Mouse (Mus musculus) bone marrow macrophage, adult 2 months (primary cell): ENCODE measurements at regions not wholly inside any gene's neighbourhood (a gene's known extent, or its start where the extent isn't known, plus 50 kb on each side); places are given as distances from the start of the nearest gene placed in this dataset.

Experiments
- H3K27ac ChIP-seq: 2 replicates; pipeline ENCODE4 v1.5.1; 2012; ENCODE audit warnings: low read depth, low read length; ENCODE audit not compliant: insufficient read depth
- H3K4me1 ChIP-seq: 2 replicates; pipeline ENCODE4 v1.6.1; 2012; ENCODE audit warnings: low read length; ENCODE audit not compliant: control insufficient read depth, insufficient read depth
- H3K4me3 ChIP-seq: 2 replicates; pipeline ENCODE4 v1.5.1; 2012; ENCODE audit warnings: mild to moderate bottlenecking, low read length, moderate library complexity; ENCODE audit not compliant: insufficient read depth
- CTCF ChIP-seq: IDR thresholded peaks from 2 replicates; pipeline ENCODE4 v1.5.1; 2012; ENCODE audit warnings: low read depth, mild to moderate bottlenecking, low read length, moderate library complexity
- POLR2A ChIP-seq: IDR thresholded peaks from 2 replicates; pipeline ENCODE4 v1.6.1; 2012; ENCODE audit warnings: mild to moderate bottlenecking, low read depth, low read length, borderline replicate concordance

GRCm38 (mm10) chr16:5829071-5829470 lies 56.1 kb upstream of the Rbfox1 start:
- no peak overlapping the region for H3K27ac ChIP-seq
- no peak overlapping the region for H3K4me3 ChIP-seq
- H3K4me1 ChIP-seq, result no peaks in the 10 kb centered on the region
- TF ChIP-seq CTCF, result no peak
- TF ChIP-seq POLR2A, result no peak

DNA sequence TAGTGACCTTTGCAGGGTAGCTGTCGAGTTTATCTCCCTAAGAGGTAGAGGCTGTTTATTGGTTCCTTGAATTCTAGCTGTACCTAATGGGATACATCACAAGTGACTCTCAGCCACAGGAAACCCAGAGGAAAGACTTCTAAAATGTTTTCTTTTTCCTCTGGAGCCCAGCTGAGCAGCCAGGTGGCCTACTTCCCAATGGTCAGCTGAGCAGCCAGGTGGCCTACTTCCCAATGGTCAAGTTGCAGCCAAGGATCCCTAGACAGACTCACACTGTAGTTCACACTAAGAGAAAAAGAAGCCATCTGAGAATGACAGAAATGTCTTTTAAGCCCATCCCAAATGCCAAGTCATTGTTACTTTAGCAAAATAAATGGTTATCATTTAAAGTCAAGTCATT lies 61.8 kb upstream of the Rbfox1 start:
- no peak overlapping the region for H3K4me3 ChIP-seq
- no peak for TF ChIP-seq CTCF
- TF ChIP-seq POLR2A, result no peak
- H3K27ac ChIP-seq, result no peak overlapping the region
- H3K4me1 ChIP-seq, result no peaks in the 10 kb centered on the region

- Histone ChIP-seq H3K27ac (no peak overlapping the region), H3K4me3 (no peak overlapping the region), H3K4me1 (no peaks in the 10 kb centered on the region)
- TF ChIP-seq POLR2A (no peak), CTCF (no peak)
These were observed 68.0 kb upstream of the Rbfox1 start for GRCm38 (mm10) chr16:5817166-5817565.

- no peak overlapping the region for H3K27ac ChIP-seq
- no peaks in the 10 kb centered on the region for H3K4me1 ChIP-seq
- H3K4me3 ChIP-seq, result no peak overlapping the region
- TF ChIP-seq POLR2A (no peak), CTCF (no peak)
These were observed 72.8 kb upstream of the Rbfox1 start for GRCm38 (mm10) chr16:5812245-5812820.

DNA sequence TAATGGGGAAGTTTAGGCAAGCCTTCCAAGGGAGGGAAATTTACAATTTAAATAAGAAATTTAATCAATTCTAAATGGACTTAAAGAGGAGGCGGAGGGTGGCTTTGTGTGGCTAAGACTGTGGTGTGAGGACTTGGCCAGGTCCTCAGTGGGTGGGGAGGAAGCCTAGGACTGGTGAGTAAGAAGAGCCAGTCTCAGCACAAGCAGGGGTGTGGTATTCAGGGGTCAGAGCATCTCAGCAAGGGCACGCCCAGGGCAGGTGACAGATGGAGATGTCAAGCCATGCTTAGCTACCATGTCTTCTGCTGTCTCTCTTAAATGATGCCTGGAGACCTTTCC lies 73.5 kb upstream of the Rbfox1 start:
- Histone ChIP-seq H3K27ac (no peak overlapping the region), H3K4me1 (no peaks in the 10 kb centered on the region), H3K4me3 (no peak overlapping the region)
- TF ChIP-seq CTCF, result no peak
- no peak for TF ChIP-seq POLR2A

GRCm38 (mm10) chr16:5810986-5811653 lies 74.0 kb upstream of the Rbfox1 start:
- H3K4me3 ChIP-seq, result no peak overlapping the region
- no peak overlapping the region for H3K27ac ChIP-seq
- no peak for TF ChIP-seq POLR2A
- no peak for TF ChIP-seq CTCF
- H3K4me1 ChIP-seq, result no peaks in the 10 kb centered on the region

GRCm38 (mm10) chr16:5798188-5798587 lies 87.0 kb upstream of the Rbfox1 start:
- Histone ChIP-seq H3K27ac (no peak overlapping the region), H3K4me3 (no peak overlapping the region), H3K4me1 (no peaks in the 10 kb centered on the region)
- TF ChIP-seq CTCF (no peak), POLR2A (no peak)

DNA sequence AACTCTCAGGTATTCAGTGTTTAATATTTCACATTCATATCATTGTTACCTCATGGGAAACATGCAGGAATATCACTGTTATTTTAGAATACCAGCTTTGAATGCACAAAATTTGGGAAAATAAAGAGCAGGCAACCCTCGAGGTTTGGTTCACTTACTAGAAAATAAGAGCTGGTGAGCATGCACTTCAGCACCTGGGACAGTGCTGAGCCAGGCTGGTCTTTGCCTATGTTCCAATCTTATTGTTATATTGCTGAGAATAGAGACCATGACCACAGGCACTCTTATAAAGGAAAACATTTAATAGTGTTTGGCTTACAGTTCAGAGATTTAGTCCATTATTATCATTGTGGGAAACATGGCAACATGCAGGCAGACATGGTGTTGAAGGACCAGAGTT lies 92.9 kb upstream of the Rbfox1 start:
- Histone ChIP-seq H3K4me3 (no peak overlapping the region), H3K27ac (no peak overlapping the region), H3K4me1 (no peaks in the 10 kb centered on the region)
- TF ChIP-seq POLR2A (no peak), CTCF (no peak)

GRCm38 (mm10) chr16:5790161-5790560 lies 95.0 kb upstream of the Rbfox1 start:
- Histone ChIP-seq H3K4me1 (no peaks in the 10 kb centered on the region), H3K27ac (no peak overlapping the region), H3K4me3 (no peak overlapping the region)
- TF ChIP-seq CTCF (no peak), POLR2A (no peak)

GRCm38 (mm10) chr16:5787206-5787605 lies 97.9 kb upstream of the Rbfox1 start:
- Histone ChIP-seq H3K27ac (no peak overlapping the region), H3K4me3 (no peak overlapping the region), H3K4me1 (no peaks in the 10 kb centered on the region)
- TF ChIP-seq CTCF (no peak), POLR2A (no peak)

DNA sequence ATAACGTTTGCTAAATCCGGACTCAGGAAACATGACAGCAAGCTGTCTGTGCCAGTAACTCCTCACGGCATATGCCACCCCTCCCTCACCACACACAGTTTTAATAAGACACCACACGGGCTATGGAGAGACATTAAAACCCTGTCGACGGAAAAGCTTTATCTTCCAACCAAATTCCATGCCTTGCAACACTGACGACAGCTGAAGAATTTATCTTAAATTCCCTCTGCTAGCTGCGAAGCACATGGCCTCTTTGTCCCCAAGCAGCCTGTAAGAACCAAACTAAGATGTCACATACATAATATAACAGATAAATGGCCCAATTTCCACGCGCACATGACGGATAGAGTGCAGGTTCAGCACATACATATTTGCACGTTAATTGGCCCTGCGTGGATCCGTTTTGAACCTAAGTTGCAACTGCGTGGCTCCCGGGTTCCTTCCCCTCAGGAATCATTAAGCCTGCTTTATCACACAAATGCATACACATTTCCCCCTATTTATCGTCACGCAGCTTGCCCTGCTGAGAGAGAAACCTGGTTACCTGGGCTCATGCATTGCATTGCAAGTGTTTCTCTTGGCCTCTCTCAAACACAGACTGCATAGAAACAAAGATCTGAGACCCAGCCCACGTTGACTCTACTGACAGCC lies 118.3 kb upstream of the Rbfox1 start:
- Histone ChIP-seq H3K27ac (no peak overlapping the region), H3K4me1 (no peaks in the 10 kb centered on the region), H3K4me3 (no peak overlapping the region)
- TF ChIP-seq CTCF, result no peak
- no peak for TF ChIP-seq POLR2A
